Mouse (Mus musculus) cerebellum, adult 9-11 months (tissue): ENCODE measurements at regions not wholly inside any gene's neighbourhood (a gene's known extent, or its start where the extent isn't known, plus 50 kb on each side); places are given as distances from the start of the nearest gene placed in this dataset.

ENCODE experiments used
- DNase-seq: peaks from one replicate; pipeline ENCODE4 v3.0.0; 2022

DNA sequence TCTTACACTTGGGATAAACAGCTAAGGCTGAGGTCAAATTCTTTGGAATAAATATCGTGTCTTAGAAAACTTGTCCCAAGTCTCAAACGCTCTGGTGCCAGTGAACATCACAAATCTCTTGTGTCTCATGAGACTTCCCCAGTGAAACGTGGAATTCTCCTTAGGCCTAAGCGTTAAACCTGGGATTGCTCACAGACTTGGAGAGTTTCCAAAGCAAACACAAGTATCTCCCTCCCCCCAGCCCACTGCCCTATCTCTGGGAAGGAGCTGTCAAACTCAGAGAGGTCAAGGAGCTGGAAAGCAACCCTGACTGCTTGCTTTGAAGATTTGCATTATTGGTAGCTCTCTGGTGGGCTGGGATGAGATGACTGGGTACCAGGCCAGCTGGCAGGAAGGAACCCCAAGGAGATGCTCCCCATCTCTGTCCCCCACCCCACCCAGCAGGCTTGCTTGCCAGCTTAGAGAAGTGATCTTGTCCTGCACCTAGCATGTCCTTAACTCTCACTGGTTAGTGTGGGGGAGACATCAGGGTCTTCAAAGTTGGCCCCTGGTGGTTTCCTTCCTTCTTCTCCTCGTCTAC, 219.1 kb downstream of the Fam43a start:
- DNase-seq: no peak

GRCm38 (mm10) chr16:30819342-30819741, 219.8 kb downstream of the Fam43a start:
- no peak for DNase-seq

DNA sequence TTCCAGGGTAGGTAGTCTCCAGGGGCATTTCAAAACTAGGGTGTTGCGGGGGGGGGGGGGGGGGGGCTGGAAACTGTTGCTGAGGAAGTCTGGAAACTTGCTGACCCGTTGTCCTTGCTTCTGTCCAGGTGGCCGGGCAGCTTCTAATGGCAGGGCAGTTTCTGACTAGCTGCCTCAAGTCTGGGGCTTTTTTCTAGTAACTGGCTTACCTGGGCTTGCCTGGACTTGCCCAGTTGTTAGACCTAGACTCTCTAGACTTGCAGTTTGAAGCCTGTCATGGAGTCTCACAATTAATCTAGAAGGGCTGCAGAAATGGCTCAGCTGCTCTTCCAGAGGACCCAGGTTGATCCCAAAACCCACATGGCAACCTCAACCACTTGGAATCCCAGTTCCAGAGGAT, 220.7 kb downstream of the Fam43a start:
- DNase-seq: no peak

- no peak for DNase-seq
Observed at GRCm38 (mm10) chr16:30820761-30821160, 221.2 kb downstream of the Fam43a start.

GRCm38 (mm10) chr16:30821191-30821910, 221.8 kb downstream of the Fam43a start:
- no peak for DNase-seq

GRCm38 (mm10) chr16:30821911-30822578, 222.5 kb downstream of the Fam43a start:
- DNase-seq: no peak

DNA sequence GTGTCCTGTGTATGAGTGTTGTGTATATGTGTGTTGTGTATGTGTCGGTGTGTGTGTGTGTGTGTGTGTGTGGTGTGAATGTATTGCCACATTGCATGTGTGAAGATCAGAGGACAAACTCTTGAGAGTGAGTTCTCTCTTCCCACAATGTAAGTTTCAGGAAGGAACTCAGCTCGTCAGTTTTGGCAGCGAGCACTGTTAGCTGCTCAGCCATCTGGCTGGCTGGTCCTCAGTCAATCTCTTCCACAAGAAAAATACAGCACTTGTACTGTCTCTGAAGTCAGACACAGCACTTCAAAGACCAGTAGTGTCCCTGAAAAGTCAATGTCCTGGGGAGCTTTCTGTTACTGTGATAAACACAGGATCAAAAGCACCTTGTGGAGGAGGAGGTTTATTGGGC, 226.6 kb downstream of the Fam43a start:
- DNase-seq: no peak

- DNase-seq: no peak
Observed at GRCm38 (mm10) chr16:30827901-30828608, 228.5 kb downstream of the Fam43a start.

DNA sequence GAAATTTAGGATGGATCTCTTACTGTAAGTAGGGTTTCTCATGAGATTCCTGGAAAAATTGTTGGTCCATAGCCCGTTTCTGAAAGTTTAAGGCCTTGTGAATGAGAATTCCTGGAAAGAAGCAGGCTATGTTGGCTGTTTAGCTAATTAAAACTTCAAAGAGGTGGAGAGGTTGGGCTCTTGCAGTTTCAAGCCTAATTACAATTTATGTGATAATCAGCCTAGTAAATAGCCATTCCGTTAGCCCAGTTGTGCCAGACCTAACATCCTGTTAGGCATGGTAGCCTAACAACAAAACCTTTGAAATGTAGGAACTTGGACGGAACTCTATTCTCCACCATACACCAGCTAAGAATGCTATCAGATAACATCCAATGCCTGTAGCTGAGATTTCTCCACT, 235.0 kb downstream of the Fam43a start:
- no peak for DNase-seq

GRCm38 (mm10) chr16:30835678-30836077, 236.2 kb downstream of the Fam43a start:
- no peak for DNase-seq

DNA sequence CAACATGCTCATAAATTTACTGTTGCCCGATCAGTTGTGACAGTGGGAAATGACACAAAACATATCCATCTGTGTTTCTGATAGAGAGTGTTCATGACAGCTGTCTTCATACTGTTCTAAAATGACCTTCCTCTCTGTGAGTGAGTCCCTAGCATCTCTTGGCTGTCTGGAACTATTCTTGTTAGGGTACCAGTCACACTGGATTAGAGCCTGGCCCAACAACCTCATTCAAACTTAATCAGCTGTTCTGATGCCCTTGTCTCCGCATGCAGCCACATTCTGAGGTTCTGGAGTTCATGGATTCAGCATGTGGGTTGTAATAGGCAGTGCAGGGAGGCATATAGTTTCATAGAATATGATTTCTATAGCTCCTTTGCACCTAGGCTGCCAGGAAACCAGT, 238.4 kb downstream of the Xxylt1 start:
- DNase-seq: no peak

GRCm38 (mm10) chr16:30852595-30852994, 228.6 kb downstream of the Xxylt1 start:
- no peak for DNase-seq

- DNase-seq: no peak
Observed at GRCm38 (mm10) chr16:30854716-30855115, 226.5 kb downstream of the Xxylt1 start.

DNA sequence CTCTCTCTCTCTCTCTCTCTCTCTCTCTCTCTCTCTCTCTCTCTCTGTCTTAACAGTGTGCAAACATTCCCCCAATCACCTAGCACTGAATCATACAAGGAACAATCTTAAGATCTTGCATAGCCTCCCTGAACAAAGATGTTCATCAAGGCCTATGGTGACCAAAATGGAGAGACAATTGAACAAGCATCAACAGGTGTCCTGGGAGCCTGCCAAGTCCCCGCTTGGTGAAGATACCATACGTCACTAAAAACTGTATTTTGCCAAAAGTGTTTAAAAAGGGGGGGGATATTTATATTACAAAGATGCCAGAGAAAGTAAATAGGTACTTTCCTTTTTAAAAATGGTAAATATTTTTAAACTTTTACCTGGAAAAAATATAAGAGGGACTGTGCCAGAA, 223.6 kb downstream of the Xxylt1 start:
- DNase-seq: no peak

DNA sequence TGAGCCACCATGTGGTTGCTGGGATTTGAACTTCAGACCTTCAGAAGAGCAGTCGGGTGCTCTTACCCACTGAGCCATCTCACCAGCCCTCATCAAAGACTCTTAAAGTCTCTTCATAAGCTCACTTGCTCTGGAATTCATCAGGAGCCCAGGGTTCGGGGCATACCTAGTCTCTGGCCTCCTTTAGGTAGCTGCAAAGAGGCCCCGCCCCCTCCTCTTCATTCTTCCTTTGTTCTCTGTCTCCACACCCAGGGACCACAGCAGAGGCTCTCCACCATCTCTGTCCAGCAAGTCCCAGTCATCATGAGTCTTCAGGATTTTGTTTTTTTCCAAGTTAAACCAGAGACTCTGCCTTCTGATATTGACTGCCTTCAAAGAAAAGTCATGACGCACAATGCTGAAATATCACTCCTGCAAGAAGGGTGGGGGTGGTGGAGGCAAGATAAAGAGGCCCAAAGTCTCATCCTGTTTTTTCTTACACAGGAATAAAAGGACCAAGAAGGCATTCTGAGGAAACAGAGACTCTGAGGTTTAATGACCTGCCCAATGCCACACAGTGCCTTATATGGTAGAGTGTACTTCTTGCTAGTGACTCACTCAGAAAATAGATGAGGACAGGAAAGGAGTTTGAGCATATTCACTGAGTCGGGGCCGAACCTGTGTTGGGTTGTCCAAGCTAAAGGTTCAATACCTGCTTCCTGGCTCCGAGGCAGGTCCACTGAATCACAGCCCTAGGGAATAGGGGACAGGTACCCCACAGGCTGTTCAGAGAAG, 211.9 kb downstream of the Xxylt1 start:
- DNase-seq: no peak

- DNase-seq: no peak
Observed at GRCm38 (mm10) chr16:30870110-30870509, 211.1 kb downstream of the Xxylt1 start.

- DNase-seq: no peak
Observed at GRCm38 (mm10) chr16:30870676-30871075, 210.6 kb downstream of the Xxylt1 start.

- DNase-seq: no peak
Observed at GRCm38 (mm10) chr16:30872147-30872546, 209.1 kb downstream of the Xxylt1 start.

GRCm38 (mm10) chr16:30873493-30874211, 207.6 kb downstream of the Xxylt1 start:
- DNase-seq: peak; percentile 6

- DNase-seq: no peak
Observed at GRCm38 (mm10) chr16:30875235-30875829, 205.9 kb downstream of the Xxylt1 start.

DNA sequence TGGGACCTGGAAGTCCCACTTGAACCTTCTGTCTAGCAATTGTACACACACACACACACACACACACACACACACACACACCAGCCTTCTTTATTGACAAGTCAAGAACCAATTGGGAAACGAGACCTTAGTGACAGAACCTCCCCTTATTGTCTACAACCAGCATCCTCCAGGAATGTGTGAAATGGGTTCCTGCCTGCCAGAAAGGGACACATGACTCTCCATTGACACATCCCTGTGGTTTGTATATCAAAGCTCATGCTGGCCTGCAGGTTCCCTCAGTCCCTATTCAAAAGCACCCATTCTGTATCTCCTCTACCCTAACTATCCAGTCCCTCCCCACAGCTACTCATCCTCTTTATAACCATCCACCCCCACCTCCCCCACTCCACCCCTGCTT, 202.4 kb downstream of the Xxylt1 start:
- no peak for DNase-seq

- no peak for DNase-seq
Observed at GRCm38 (mm10) chr16:30879878-30880277, 201.4 kb downstream of the Xxylt1 start.
